Mouse (Mus musculus): ENCODE measurements around the gene Bnip3.
A peak's percentile ranks its signal among the peaks of the same experiment; 100 is the strongest.

Bnip3 gene

GRCm38 (mm10) chr7:138909277-138910192, at the start of gene Bnip3:
Gene Bnip3 (minus strand): TSS chr7:138909519.
- peak; percentile 90 for DNase-seq

GRCm38 (mm10) chr7:138957106-138957505, 47.8 kb upstream of the Bnip3 start:
- no peak for DNase-seq

- no peak for DNase-seq
These were observed 46.5 kb upstream of the Bnip3 start for GRCm38 (mm10) chr7:138955787-138956186.

GRCm38 (mm10) chr7:138948309-138948708, 39.0 kb upstream of the Bnip3 start:
- no peak for DNase-seq

GRCm38 (mm10) chr7:138947741-138948140, 38.4 kb upstream of the Bnip3 start:
- DNase-seq: no peak

GRCm38 (mm10) chr7:138945668-138946067, 36.3 kb upstream of the Bnip3 start:
- no peak for DNase-seq

DNA sequence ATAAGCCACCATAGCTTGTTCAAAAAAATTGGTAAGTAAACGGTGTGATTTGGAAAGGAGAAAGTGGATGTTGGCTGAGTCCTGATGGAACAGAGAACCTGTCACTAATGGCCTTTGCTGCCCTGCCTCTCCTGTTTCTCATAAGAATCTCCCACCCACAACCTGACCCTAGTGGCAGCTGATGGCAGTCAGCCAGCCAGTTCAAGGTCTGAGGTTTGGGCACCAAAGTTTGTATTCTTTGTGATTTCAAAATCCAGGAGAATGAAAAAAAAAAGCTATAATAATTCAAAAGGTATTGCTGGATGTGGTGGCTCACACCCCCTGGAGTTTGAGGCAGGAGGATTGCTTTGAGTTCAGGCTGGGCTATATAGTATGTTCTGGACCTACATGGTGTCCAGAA, 33.0 kb upstream of the Bnip3 start:
- DNase-seq: no peak

- DNase-seq: no peak
These were observed 32.3 kb upstream of the Bnip3 start for GRCm38 (mm10) chr7:138941571-138941970.

GRCm38 (mm10) chr7:138940612-138941461, 31.5 kb upstream of the Bnip3 start, which contains the start of gene Jakmip3:
Gene Jakmip3 (plus strand): TSS chr7:138940730.
- no peak for DNase-seq

GRCm38 (mm10) chr7:138940256-138940611, 30.9 kb upstream of the Bnip3 start:
- no peak for DNase-seq

GRCm38 (mm10) chr7:138938991-138939390, 29.7 kb upstream of the Bnip3 start:
- DNase-seq: no peak

DNA sequence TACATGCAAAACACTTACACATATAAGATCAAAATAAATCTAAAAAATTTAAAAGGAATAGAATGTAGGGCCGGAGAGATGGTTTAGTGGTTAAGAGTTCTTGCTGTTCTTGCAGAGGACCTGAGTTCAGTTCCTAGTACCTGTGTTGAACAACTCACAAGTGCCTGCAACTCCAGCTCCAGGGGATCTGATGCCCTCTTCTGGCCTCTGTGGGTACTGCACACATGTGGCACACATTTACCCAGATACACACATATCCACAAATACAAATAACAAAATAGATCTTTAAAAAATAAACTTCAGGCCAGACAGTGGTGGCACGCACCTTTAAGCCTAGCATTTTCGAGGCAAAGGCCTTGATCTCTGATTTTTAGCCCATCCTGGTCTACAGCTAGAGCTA, 25.2 kb upstream of the Bnip3 start:
- DNase-seq: no peak

- DNase-seq: no peak
These were observed 19.1 kb upstream of the Bnip3 start for GRCm38 (mm10) chr7:138928456-138928855.

DNA sequence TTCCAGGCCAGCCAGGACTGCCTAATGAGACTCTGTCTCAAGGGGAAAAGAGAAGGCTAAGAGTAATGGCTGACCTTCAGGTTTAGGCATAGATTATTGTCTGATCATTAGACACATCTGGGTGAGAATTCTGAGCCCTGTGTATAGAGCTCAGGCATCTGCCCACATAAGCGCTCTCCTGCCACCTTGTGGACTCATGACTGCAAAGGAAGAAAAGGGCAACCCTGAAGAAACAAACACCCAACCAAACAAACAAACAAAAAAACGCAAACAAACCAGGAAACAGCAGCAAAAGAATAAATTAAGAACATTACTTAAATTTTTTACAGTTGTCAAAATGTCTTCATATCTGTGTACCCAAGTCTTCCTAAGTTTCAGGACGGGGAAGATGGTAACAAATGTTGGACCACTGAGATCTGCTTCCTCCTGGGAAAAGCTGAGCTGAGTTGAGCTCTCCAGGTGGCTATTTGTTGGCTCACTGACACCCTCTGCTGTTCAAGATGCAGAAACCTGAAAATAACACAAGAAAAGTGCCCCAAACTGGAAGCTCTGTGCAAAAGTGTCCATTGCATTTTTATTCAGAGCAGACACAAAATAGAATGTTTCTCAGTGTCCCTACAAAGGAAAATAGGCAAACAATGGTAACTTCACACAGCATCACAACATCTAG, 14.6 kb upstream of the Bnip3 start:
- peak; percentile 55 for DNase-seq

GRCm38 (mm10) chr7:138921611-138922010, 12.3 kb upstream of the Bnip3 start:
- DNase-seq: no peak

- DNase-seq: peak; percentile 90
These were observed 10.0 kb upstream of the Bnip3 start for GRCm38 (mm10) chr7:138919156-138919944.

- DNase-seq: no peak
These were observed 4.3 kb upstream of the Bnip3 start for GRCm38 (mm10) chr7:138913616-138914015.

DNA sequence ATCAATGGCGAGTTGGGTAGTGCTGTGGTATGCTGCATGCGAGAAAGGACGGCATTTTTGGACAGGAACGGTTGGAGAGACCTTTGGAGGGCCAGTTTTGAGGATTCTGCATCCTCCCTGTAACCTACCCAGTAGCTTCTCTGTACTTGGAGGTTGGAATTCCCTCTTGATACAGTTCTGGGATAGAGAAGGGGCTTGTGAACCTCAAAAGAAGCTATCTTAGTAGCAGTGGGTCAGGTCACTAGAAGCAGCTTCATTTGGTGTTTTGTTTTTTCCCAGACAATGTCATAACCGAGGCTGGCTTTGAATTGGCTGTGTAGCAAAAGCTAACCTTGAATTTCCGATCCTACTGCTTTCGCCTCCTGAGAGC, 859 bp upstream of the Bnip3 start:
- DNase-seq: no peak

DNA sequence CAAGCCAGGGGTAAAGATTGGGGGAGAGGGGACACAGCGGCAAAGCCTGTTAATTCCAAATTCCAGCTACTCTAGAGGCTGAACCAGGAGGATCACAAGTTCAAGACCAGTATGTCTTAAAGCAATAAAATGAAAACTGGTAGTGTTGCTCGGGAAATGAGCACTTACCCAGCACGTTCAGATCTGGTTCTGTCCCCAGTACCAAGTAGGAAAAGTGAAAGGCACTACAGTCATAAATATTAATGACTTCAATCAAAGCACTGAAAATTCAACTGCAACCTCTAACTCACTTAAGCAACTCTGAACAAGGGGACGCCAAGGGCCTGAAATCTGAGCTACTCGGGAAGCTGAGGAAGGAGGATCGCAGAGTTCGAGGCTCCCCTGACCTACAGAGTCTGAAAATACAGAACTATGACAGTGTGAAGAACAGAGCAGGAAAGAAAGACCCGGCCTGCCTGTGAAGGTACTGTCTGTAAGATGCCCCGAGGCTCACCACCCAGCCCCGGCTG, 497 bp downstream of the Bnip3 start:
- no peak for DNase-seq

- no peak for DNase-seq
These were observed 1.3 kb downstream of the Bnip3 start for GRCm38 (mm10) chr7:138907976-138908375.

- peak; percentile 62 for DNase-seq
These were observed 2.3 kb downstream of the Bnip3 start for GRCm38 (mm10) chr7:138907043-138907442.

DNA sequence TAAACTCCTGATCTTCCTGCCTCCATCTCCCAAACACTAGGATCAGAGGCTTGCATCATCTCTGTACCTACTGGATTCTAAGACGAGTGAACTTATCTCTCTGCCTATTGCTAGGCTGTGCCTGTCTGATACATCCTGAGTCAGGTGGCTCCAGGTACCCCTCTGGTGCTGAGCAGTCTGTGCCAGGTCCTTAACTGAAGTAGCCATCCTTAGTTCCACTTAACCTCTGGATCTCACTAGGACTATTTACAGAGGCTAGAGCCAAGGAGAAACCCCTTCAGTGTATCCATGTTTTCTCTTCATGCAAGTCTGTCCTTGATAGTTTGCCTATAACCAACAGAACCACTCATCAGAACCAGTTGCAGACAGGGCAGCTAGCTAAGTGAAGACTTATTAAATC, 2.9 kb downstream of the Bnip3 start:
- peak; percentile 17 for DNase-seq
